Mouse (Mus musculus) lung, adult 2 months (tissue): ENCODE measurements around the gene Slc22a14. TPM values are rescaled to one million over a fixed set of nuclear protein-coding genes. Genes with fewer than 3 reads are reported as not detected.

ENCODE experiments used
- DNase-seq: peaks from one replicate; pipeline ENCODE4 v3.0.0; 2022
- H3K4me1 ChIP-seq: fragments of 200-500 bp; 2 replicates; pipeline ENCODE4 v1.6.1; 2011; ENCODE audit warnings: low read length; ENCODE audit not compliant: control insufficient read depth, insufficient read depth
- H3K4me3 ChIP-seq: fragments of 200-500 bp; replicated peaks from 2 replicates; pipeline ENCODE3; 2011; ENCODE audit warnings: low read depth, mild to moderate bottlenecking, control low read depth, low read length; ENCODE audit errors: extremely low read depth
- CTCF ChIP-seq: fragments of 200-500 bp; IDR thresholded peaks from 2 replicates; pipeline ENCODE4 v1.5.1; 2011; ENCODE audit warnings: mild to moderate bottlenecking, low read length, control low read depth; ENCODE audit not compliant: insufficient read depth
- POLR2A ChIP-seq: fragments of 200-500 bp; IDR thresholded peaks from 2 replicates; pipeline ENCODE4 v1.6.1; 2011; ENCODE audit warnings: low read depth, mild to moderate bottlenecking, control low read depth, low read length, borderline replicate concordance; ENCODE audit errors: extremely low read depth
- WGBS: fragments of 180-500 bp; shearing (Covaris S2); methylation state at CpG from one replicate; pipeline ENCODE4 v1.1.7; 2018; 5-methylcytosine and 5-hydroxymethylcytosine counted together
- polyA plus RNA-seq: library from polyadenylated mRNA; depleted of rRNA; stranded (reverse); fragments of >200 nt; gene quantifications from 2 replicates; pipeline ENCODE4 v1.2.3, GENCODE M21; 2012

The Slc22a14 gene
- polyA plus RNA-seq, 1 experiment, result 0.99 TPM

- peak; percentile 92 for DNase-seq
- TF ChIP-seq POLR2A (peak; percentile 88; the same call in 1 of the 2 replicates), CTCF (no peak)
- H3K4me1 ChIP-seq, result peaks cover 7% of the 10 kb centered on the region
- peak within 1 kb of the TSS; percentile 79 for H3K4me3 ChIP-seq
- under 1% methylated on average over 68 of the region's 68 CpGs for WGBS
Measured at GRCm38 (mm10) chr9:119340909-119341816, 24.2 kb downstream of the Slc22a14 start, which contains the start of gene Myd88. Myd88 (minus strand) TSS chr9:119341411.

GRCm38 (mm10) chr9:119340212-119340580, 25.2 kb downstream of the Slc22a14 start:
- WGBS, result 2% methylated on average over 8 of the region's 8 CpGs
- H3K4me3 ChIP-seq, result peak overlapping the region; percentile 91
- TF ChIP-seq POLR2A, result no peak
- TF ChIP-seq CTCF, result no peak
- no peak for DNase-seq
- H3K4me1 ChIP-seq, result peaks cover 7% of the 10 kb centered on the region

DNA sequence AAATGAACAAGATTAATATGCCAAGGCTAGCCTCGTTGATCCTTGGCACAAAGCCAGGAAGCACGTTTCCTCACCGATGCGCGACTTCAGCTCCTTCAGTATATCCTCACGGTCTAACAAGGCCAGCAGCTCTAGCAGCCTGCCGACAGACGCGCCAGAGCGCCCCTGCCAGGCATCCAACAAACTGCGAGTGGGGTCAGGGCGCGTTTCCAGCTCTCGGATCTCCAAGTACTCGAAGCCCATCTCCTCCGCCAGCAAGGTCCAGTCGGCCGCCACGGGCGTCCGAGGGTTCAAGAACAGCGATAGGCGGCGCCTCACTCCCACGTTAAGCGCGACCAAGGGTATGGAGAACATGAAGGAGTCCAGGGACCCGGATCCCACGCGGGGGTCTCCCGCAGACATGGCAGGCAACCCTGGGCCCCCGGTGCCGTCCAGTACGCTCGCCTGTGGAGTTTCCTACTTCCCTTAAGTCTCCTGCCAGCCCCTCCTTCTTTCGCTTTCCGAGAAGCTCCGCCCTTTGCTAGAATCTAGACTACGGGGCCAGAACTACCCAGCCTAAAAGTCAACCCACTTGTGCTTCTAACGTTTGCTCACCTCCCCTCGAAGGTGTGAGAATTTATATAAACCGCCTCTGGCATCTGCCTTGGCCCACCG, 25.7 kb downstream of the Slc22a14 start, which contains the start of gene Acaa1a:
Gene Acaa1a (plus strand): TSS at position 119 of the 654 bp plus-strand sequence.
- peak; percentile 84 for DNase-seq
- TF ChIP-seq CTCF (no peak), POLR2A (peak; percentile 62; the same call in 1 of the 2 replicates)
- Histone ChIP-seq H3K4me3 (peak within 1 kb of the TSS; percentile 91), H3K4me1 (peaks cover 8% of the 10 kb centered on the region)
- under 1% methylated on average over 43 of the region's 43 CpGs for WGBS

- H3K4me3 ChIP-seq, result peak overlapping the region; percentile 91
- TF ChIP-seq CTCF, result no peak
- TF ChIP-seq POLR2A, result no peak
- peaks cover 12% of the 10 kb centered on the region for H3K4me1 ChIP-seq
- DNase-seq, result no peak
- 35% methylated on average over 7 of the region's 7 CpGs for WGBS
Measured at GRCm38 (mm10) chr9:119339106-119339505, 26.2 kb downstream of the Slc22a14 start.

DNA sequence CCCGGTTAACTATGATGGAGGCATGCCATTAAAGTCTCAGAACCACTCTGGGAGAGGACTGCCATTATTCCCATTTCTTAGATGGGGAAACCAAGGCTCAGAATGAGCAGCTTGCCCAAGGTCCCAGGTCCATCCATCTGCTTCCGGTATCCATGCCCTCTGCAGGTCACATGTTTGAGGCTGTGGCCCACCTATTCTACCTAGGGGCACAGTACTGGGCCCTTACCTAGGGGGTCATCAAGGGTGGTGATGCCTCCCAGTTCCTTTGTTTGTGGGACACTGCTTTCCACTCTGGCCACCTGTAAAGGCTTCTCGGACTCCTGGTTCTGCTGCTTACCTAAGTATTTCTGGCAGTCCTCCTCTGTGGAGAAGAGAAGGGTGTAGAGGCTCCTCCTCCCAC, 27.0 kb downstream of the Slc22a14 start:
- Histone ChIP-seq H3K4me1 (peaks cover 15% of the 10 kb centered on the region), H3K4me3 (no peak overlapping the region)
- DNase-seq, result no peak
- 89% methylated on average over 3 of the region's 3 CpGs for WGBS
- no peak for TF ChIP-seq POLR2A
- no peak for TF ChIP-seq CTCF

DNA sequence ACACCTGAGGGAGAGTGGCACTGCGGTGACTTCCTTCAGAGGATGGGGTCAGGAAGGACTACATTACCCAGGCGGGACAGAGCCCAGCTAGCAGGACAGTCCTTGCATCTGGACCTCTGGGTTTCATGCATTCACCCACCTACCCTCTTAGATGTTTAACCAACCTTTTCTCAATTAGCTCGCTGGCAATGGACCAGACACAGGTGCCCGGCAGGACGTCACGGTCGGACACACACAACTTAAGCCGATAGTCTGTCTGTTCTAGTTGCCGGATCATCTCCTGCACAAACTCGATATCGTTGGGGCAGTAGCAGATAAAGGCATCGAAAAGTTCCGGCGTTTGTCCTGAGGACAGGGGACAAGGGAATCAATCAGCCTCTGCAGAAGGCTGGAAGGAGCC, 27.5 kb downstream of the Slc22a14 start:
- DNase-seq, result no peak
- Histone ChIP-seq H3K4me1 (peaks cover 15% of the 10 kb centered on the region), H3K4me3 (no peak overlapping the region)
- 89% methylated on average over 14 of the region's 14 CpGs for WGBS
- TF ChIP-seq POLR2A, result no peak
- TF ChIP-seq CTCF, result no peak

DNA sequence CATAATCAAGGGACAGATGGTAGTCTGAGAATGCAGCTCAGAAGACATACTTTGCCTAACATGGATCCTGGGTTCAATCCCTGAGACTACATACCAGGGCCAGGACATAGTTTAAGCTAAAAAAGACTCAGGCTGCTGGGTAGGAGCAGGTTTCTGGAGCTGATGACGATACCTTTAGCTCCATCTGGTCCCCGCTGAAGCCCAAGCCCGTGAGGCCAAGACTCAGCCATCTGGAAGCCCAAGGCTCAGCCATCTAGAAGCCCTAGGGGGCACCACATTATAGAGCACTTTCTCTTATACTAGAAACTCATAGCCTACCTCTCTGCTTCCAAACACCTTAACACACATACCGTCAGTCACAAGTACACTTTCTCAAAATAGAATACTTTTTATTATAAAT, 29.8 kb downstream of the Slc22a14 start:
- TF ChIP-seq CTCF (no peak), POLR2A (no peak)
- no peak overlapping the region for H3K4me3 ChIP-seq
- peaks cover 12% of the 10 kb centered on the region for H3K4me1 ChIP-seq
- DNase-seq, result no peak
- WGBS, result 77% methylated on average over 4 of the region's 4 CpGs

- Histone ChIP-seq H3K4me3 (no peak overlapping the region), H3K4me1 (peaks cover 12% of the 10 kb centered on the region)
- 84% methylated on average over 2 of the region's 2 CpGs for WGBS
- TF ChIP-seq CTCF (no peak), POLR2A (no peak)
- DNase-seq, result no peak
Measured at GRCm38 (mm10) chr9:119334834-119335233, 30.5 kb downstream of the Slc22a14 start.

DNA sequence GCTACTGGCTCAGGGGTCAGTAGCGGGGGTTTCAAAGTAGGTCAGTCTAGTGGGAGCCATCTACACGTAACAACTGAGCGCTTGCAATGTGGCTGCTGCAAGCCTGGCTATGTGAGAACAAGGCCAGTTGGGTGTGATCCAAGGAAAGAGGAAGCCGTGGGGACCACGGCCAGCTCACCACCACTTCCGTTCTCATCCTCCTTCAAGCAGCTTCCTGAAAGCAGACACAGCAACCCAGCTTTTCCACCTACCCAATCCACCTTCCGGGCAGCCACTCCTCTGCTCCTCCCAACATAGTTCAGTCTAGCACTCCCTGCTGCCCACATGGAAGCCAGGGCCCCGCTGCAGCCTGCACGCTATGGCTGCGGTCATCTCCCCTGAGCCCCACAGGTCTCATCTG, 31.0 kb downstream of the Slc22a14 start:
- TF ChIP-seq CTCF (no peak), POLR2A (no peak)
- 11% methylated on average over 10 of the region's 10 CpGs for WGBS
- Histone ChIP-seq H3K4me1 (peaks cover 12% of the 10 kb centered on the region), H3K4me3 (no peak overlapping the region)
- DNase-seq, result peak; percentile 53

DNA sequence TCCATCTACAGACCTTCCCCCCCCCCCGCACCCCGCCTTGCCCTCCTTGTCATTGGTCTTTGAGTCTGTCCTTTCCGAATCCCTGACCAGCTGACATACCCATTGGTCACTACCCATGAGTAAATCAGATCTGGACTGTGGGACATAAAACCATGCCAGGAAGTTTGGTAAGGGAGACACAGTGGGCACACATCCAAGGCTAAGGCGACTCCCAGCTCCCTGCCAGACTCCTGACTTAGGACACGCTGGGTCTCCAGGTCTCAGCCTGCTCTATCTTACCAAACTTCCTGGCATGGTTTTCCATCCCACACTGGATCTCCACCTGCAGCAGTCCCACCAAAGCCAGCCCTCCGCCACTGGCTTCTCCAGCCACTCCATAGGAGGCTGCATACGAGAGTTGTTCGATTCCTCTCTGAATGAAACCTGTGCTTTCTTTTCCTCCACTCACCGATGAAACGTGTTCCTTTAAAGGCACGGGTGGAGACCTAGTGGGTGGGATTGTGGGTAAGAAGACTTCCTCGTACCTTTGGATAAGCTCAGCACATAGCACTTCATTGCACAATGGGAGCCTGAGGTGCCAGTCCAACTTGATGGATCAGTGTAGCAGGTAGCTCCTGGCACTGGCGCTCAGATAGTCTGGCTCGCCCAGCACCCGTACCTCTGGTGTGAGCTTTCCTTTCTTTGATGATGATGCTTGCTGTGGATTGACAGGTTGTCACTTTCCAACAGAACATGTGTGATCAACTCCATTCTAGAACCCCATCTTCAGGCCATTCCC, 35.0 kb downstream of the Slc22a14 start:
- TF ChIP-seq CTCF, result no peak
- no peak for TF ChIP-seq POLR2A
- WGBS, result 74% methylated on average over 15 of the region's 15 CpGs
- H3K4me1 ChIP-seq, result peaks cover 8% of the 10 kb centered on the region
- no peak for DNase-seq
- no peak overlapping the region for H3K4me3 ChIP-seq
